In the genomic region with DNA sequence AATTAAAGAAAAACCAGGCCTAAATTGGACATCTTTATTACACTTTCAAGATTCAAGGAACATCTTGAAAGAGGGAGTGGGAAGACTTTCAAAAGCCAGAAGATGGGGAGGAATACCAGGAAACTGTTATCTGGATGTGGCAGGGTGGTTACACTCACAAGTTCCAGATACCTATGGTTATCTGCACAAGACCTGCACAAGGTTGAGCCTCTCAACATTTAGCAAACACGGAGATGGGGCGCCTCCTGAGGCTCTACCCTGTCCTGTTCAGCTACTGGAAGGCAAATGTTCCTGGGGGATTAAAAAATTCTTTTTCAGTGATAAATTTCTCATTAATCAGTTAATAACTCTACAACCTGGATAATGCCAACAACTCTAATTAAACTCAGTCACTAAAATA, we compare ENCODE assay signal across 30 mouse cellular contexts. TPM values are rescaled to one million over a fixed set of nuclear protein-coding genes. Genes with fewer than 3 reads are reported as not detected.
DNase-seq lines count a peak whose midpoint lies in the region; ATAC-seq and TF ChIP-seq lines count a peak whose summit lies in the region.
"Had no signal": no experiment of that assay in that cellular context is flagged by ENCODE, and none has a peak within 500 bp of the region (broad histone marks: within the 10 kb centered on the region; RNA-seq: fewer than 3 reads in every experiment).

No protein-coding gene starts in this region.

- no peaks in the 10 kb centered on the region for H3K9me3 ChIP-seq in liver, postnatal 0 days (ENCODE audit: low read length)
- no peaks in the 10 kb centered on the region for H3K9me3 ChIP-seq in liver, embryonic 13.5 days (replicated peaks)
- H3K9me3 ChIP-seq in liver, embryonic 16.5 days (replicated peaks; ENCODE audit: control insufficient read depth, low read length) = no peaks in the 10 kb centered on the region
- H3K9me3 ChIP-seq: embryonic facial prominence, embryonic 10.5 days; embryonic facial prominence, embryonic 13.5 days; forebrain, embryonic 12.5 days; forebrain, embryonic 15.5 days; heart, embryonic 10.5 days; heart, embryonic 13.5 days had no signal

- TF ChIP-seq EP300 in liver, postnatal 0 days (IDR thresholded peaks at IDR 0.05; ENCODE audit: low read depth) = no peak

- no peaks in the 10 kb centered on the region for H3K36me3 ChIP-seq in liver, postnatal 0 days (replicated peaks; ENCODE audit: insufficient read depth, low read length)
- H3K36me3 ChIP-seq in liver, embryonic 13.5 days = no peaks in the 10 kb centered on the region
- H3K36me3 ChIP-seq in liver, embryonic 16.5 days (ENCODE audit: control insufficient read depth, insufficient read depth) = no peaks in the 10 kb centered on the region
- H3K36me3 ChIP-seq: embryonic facial prominence, embryonic 10.5 days; embryonic facial prominence, embryonic 13.5 days; forebrain, embryonic 12.5 days; forebrain, embryonic 15.5 days; heart, embryonic 10.5 days; heart, embryonic 13.5 days had no signal

- H3K4me1 ChIP-seq in liver, postnatal 0 days (ENCODE audit: insufficient read depth) = no peaks in the 10 kb centered on the region
- H3K4me1 ChIP-seq in liver, embryonic 13.5 days (replicated peaks) = peaks cover 4% of the 10 kb centered on the region; the same call in 1 of the 2 replicates
- H3K4me1 ChIP-seq in liver, embryonic 16.5 days (ENCODE audit: control insufficient read depth, low read depth, low read length) = no peaks in the 10 kb centered on the region
- H3K4me1 ChIP-seq: embryonic facial prominence, embryonic 10.5 days; embryonic facial prominence, embryonic 13.5 days; forebrain, embryonic 12.5 days; forebrain, embryonic 15.5 days; heart, embryonic 10.5 days had no signal

- H3K27me3 ChIP-seq in liver, postnatal 0 days (ENCODE audit: insufficient read depth, low read length) = no peaks in the 10 kb centered on the region
- no peaks in the 10 kb centered on the region for H3K27me3 ChIP-seq in liver, embryonic 13.5 days
- H3K27me3 ChIP-seq in liver, embryonic 16.5 days (ENCODE audit: control insufficient read depth, insufficient read depth, low read depth, low read length) = no peaks in the 10 kb centered on the region
- H3K27me3 ChIP-seq: embryonic facial prominence, embryonic 13.5 days; forebrain, embryonic 12.5 days; forebrain, embryonic 15.5 days; heart, embryonic 13.5 days had no signal

- TF ChIP-seq CTCF in liver, postnatal 0 days (IDR thresholded peaks at IDR 0.05; ENCODE audit: low read depth) = no peak

- no peak for ATAC-seq in liver, postnatal 0 days
- peak; percentile 97 for ATAC-seq in liver, embryonic 13.5 days (ENCODE audit: low read depth)
- ATAC-seq in liver, embryonic 16.5 days (ENCODE audit: low read depth) = peak; percentile 37; the same call in 1 of the 2 replicates
- ATAC-seq: activated CD4-positive, CD25-positive, alpha-beta regulatory T cell, adult 4 months; forebrain, embryonic 15.5 days; hindbrain, postnatal 0 days; inflammation-experienced regulatory T-cells, adult 6 months had no signal

- 74% methylated on average over 2 of the region's 2 CpGs for WGBS in liver, postnatal 0 days (ENCODE audit: insufficient replicate concordance)
- WGBS in liver, embryonic 13.5 days (ENCODE audit: insufficient replicate concordance) = 47% methylated on average over 2 of the region's 2 CpGs
- WGBS in liver, embryonic 16.5 days (ENCODE audit: insufficient replicate concordance) = 67% methylated on average over 2 of the region's 2 CpGs

- peak; percentile 57 for DNase-seq in liver
- DNase-seq in liver, postnatal 0 days = no peak
- DNase-seq in liver, embryonic 13.5 days = peak; percentile 21
- DNase-seq in adipocyte (ENCODE audit: low spot score) = no peak
- DNase-seq in cerebellum, adult 9-11 months = no peak
- DNase-seq: adrenal gland, postnatal 10 days; adrenal gland, postnatal 36 days; cerebellum, adult 2 months; cerebellum, postnatal 10 days; cerebellum, postnatal 36 days; embryo, embryonic 11 days; gastrocnemius, postnatal 36 days; heart, adult 2 months; heart, postnatal 14 days; heart, postnatal 4 days had no signal

- H3K27ac ChIP-seq in liver, postnatal 0 days (ENCODE audit: low read depth) = no peak overlapping the region
- no peak overlapping the region for H3K27ac ChIP-seq in liver, embryonic 13.5 days
- no peak overlapping the region for H3K27ac ChIP-seq in liver, embryonic 16.5 days (ENCODE audit: low read length)
- H3K27ac ChIP-seq: embryonic facial prominence, embryonic 10.5 days; embryonic facial prominence, embryonic 13.5 days; forebrain, embryonic 12.5 days; forebrain, embryonic 15.5 days; heart, adult 2 months; heart, embryonic 10.5 days; heart, embryonic 13.5 days; hindbrain, embryonic 14.5 days; hindbrain, postnatal 0 days had no signal

- H3K4me3 ChIP-seq in liver, postnatal 0 days (ENCODE audit: low read depth, low read length) = no peak overlapping the region
- no peak overlapping the region for H3K4me3 ChIP-seq in liver, embryonic 13.5 days (replicated peaks)
- no peak overlapping the region for H3K4me3 ChIP-seq in liver, embryonic 16.5 days (ENCODE audit: low read depth, low read length)
- H3K4me3 ChIP-seq: embryonic facial prominence, embryonic 10.5 days; embryonic facial prominence, embryonic 13.5 days; erythroblast, embryonic 14.5 days; forebrain, embryonic 12.5 days; forebrain, embryonic 15.5 days; heart, adult 2 months; heart, embryonic 10.5 days; heart, embryonic 13.5 days had no signal

- no peak overlapping the region for H3K4me2 ChIP-seq in liver, postnatal 0 days (ENCODE audit: low read depth, low read length)
- no peak overlapping the region for H3K4me2 ChIP-seq in liver, embryonic 13.5 days
- no peak overlapping the region for H3K4me2 ChIP-seq in liver, embryonic 16.5 days (ENCODE audit: low read depth, low read length)
- H3K4me2 ChIP-seq: embryonic facial prominence, embryonic 13.5 days; forebrain, embryonic 12.5 days; forebrain, embryonic 15.5 days; heart, embryonic 13.5 days; hindbrain, embryonic 14.5 days had no signal

- no peak overlapping the region for H3K9ac ChIP-seq in liver, postnatal 0 days (replicated peaks)
- no peak overlapping the region for H3K9ac ChIP-seq in liver, embryonic 13.5 days
- no peak overlapping the region for H3K9ac ChIP-seq in liver, embryonic 16.5 days (ENCODE audit: low read depth, low read length)
- H3K9ac ChIP-seq: embryonic facial prominence, embryonic 13.5 days; forebrain, embryonic 12.5 days; forebrain, embryonic 15.5 days; heart, embryonic 13.5 days; hindbrain, embryonic 14.5 days had no signal

RNA-seq across cellular contexts. Expression of a gene that starts 20.1 kb away (rescaled TPM):
- not detected in 2 replicates for polyA plus RNA-seq in liver, postnatal 0 days (2015; fragmentation: Nextera tagmentation; extraction: Ambion mirVana)
- polyA plus RNA-seq in liver, embryonic 13.5 days (2015; fragmentation: Nextera tagmentation; extraction: Ambion mirVana) = not detected in 2 replicates
- not detected in 2 replicates for polyA plus RNA-seq in liver, embryonic 16.5 days (2015; fragmentation: Nextera tagmentation; extraction: Ambion mirVana)
- polyA plus RNA-seq: activated CD4-positive, CD25-positive, alpha-beta regulatory T cell, adult 4 months; cerebellum, adult 2 months; cortical plate, adult 2 months; embryonic facial prominence, embryonic 10.5 days; embryonic facial prominence, embryonic 13.5 days; erythroblast, embryonic 14.5 days; forebrain, embryonic 12.5 days; forebrain, embryonic 15.5 days; heart, adult 2 months; heart, embryonic 10.5 days; heart, embryonic 13.5 days; heart, embryonic 16.5 days; hindbrain, embryonic 11.5 days; hindbrain, postnatal 0 days; inflammation-experienced regulatory T-cells, adult 6 months had no signal

RNA-seq across cellular contexts. Expression of a gene that starts 30.0 kb away (rescaled TPM):
- not detected in 2 replicates for polyA plus RNA-seq in liver, postnatal 0 days (2015; fragmentation: Nextera tagmentation; extraction: Ambion mirVana)
- polyA plus RNA-seq in liver, embryonic 13.5 days (2015; fragmentation: Nextera tagmentation; extraction: Ambion mirVana) = not detected in 2 replicates
- polyA plus RNA-seq in liver, embryonic 16.5 days (2015; fragmentation: Nextera tagmentation; extraction: Ambion mirVana) = not detected in 2 replicates
- polyA plus RNA-seq: cerebellum, adult 2 months; cortical plate, adult 2 months; embryonic facial prominence, embryonic 10.5 days; embryonic facial prominence, embryonic 13.5 days; erythroblast, embryonic 14.5 days; forebrain, embryonic 12.5 days; forebrain, embryonic 15.5 days; heart, adult 2 months; heart, embryonic 10.5 days; heart, embryonic 13.5 days; heart, embryonic 16.5 days; hindbrain, embryonic 11.5 days; hindbrain, embryonic 14.5 days; hindbrain, postnatal 0 days; inflammation-experienced regulatory T-cells, adult 6 months had no signal

Comparison
In these comparisons a context has a peak if more than half of its experiments do, and no peak if none do; other contexts are left out.
1. DNase-seq: peak in liver (single experiment) and liver, embryonic 13.5 days (single experiment); none in liver, postnatal 0 days (single experiment), adipocyte (single experiment) and cerebellum, adult 9-11 months (single experiment).